Mouse (Mus musculus): ENCODE measurements around the gene Fyb2. TPM values are rescaled to one million over a fixed set of nuclear protein-coding genes. Genes with fewer than 3 reads are reported as not detected.

Gene Fyb2
- polyA plus RNA-seq, 1 experiment from 2014 or later: 0.24 TPM

DNA sequence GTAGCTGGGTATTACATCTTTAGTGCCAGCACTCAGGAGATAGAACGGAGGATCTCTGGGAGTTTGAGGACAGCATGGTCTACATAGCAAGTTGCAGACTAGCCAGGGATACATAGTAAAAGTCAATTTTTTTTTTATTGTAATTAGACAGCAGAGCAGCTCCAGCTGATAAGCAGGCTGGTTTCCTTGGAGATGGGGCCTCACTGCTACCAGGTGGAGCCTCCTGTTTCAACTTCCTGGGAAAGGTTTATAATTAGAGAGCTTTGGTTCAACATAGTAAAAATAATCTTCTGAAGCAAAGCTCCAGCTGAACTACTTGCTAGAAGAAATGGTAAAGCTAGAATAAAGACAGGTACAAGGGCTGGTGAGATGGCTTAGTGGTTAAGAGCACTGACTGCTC lies 136.8 kb downstream of the Fyb2 start:
- Histone ChIP-seq H3K36me3 (peaks cover 17% of the 10 kb centered on the region; the same call in 1 of the 2 replicates), H3K4me1 (peaks cover 13% of the 10 kb centered on the region)

DNA sequence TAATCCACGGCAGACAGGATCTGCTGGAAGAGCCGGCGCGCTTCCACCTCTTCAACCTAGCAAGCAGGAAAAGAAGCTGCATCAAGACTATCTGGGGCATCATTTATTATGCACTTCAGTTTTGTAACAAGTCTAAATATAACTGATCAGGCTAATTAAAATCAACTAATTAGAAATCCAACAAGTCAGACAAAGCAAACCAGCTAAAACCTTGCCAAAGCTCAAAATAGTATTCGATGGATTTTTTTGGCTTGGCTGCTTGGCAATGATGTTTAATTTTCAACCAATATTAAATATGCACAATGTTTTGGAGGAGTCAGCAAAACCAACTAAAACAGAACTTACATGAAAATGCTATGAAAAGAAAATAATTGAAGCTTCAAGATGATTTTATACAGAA lies 138.0 kb downstream of the Fyb2 start:
- Histone ChIP-seq H3K27ac (no peak overlapping the region), H3K36me3 (peaks cover 9% of the 10 kb centered on the region; the same call in 1 of the 2 replicates), H3K9me3 (no peaks in the 10 kb centered on the region), H3K27me3 (ENCODE audit: insufficient read depth, poor library complexity, severe bottlenecking) (no peaks in the 10 kb centered on the region), H3K4me1 (peaks cover 6% of the 10 kb centered on the region; the same call in 1 of the 2 replicates), H3K4me3 (no peak overlapping the region)
- no peak for DNase-seq (ENCODE audit: low spot score)
- 87% methylated on average over 5 of the region's 5 CpGs for WGBS

More for the DNA sequence above, 136.8 kb downstream of the Fyb2 start:
- Histone ChIP-seq H3K4me3 (no peak overlapping the region), H3K9me3 (no peaks in the 10 kb centered on the region), H3K27ac (no peak overlapping the region), H3K27me3 (ENCODE audit: insufficient read depth, poor library complexity, severe bottlenecking) (no peaks in the 10 kb centered on the region)
- WGBS: 96% methylated on average over 1 of the region's 1 CpGs
- DNase-seq (ENCODE audit: low spot score): no peak

Other genes with a start within 250 kb of the Fyb2 start
- gene C8b, start 147.1 kb upstream of the Fyb2 start, polyA plus RNA-seq (2016; fragmentation: Nextera tagmentation; extraction: Ambion mirVana): 0.31 TPM in 1 of 2 replicates, not detected in the other
- not detected in 2 replicates for gene Gm17662, start 56.1 kb upstream of the Fyb2 start, polyA plus RNA-seq (2016; fragmentation: Nextera tagmentation; extraction: Ambion mirVana)
- gene C8a, start 37.1 kb upstream of the Fyb2 start, polyA plus RNA-seq (2016; fragmentation: Nextera tagmentation; extraction: Ambion mirVana): 0.14 and 1.1 TPM in 2 replicates
- gene Prkaa2, start 196.4 kb downstream of the Fyb2 start, polyA plus RNA-seq (2016; fragmentation: Nextera tagmentation; extraction: Ambion mirVana): 21.2 and 40.2 TPM in 2 replicates
- gene Plpp3, start 243.9 kb downstream of the Fyb2 start, polyA plus RNA-seq (2016; fragmentation: Nextera tagmentation; extraction: Ambion mirVana): 22.9 and 38.5 TPM in 2 replicates

Data from heart, embryonic 10.5 days (tissue).